Mouse (Mus musculus) thymus, adult 2 months (tissue): ENCODE data around the gene D930048N14Rik.
"Not testable (repeated sequence)": the region's sequence is repeated elsewhere in the genome, so short reads cannot be mapped to it uniquely, and the experiment has no call there.

Experiments used
- CTCF ChIP-seq: fragments of 200-500 bp; IDR thresholded peaks from 2 replicates; pipeline ENCODE4 v1.5.1; 2012; ENCODE audit warnings: mild to moderate bottlenecking, control low read depth, low read length, moderate library complexity, borderline replicate concordance; ENCODE audit not compliant: control insufficient read depth, poor library complexity, insufficient read depth; ENCODE audit errors: extremely low read depth
- POLR2A ChIP-seq: fragments of 200-500 bp; IDR thresholded peaks from 2 replicates; pipeline ENCODE4 v1.6.1; 2012; ENCODE audit warnings: mild to moderate bottlenecking, low read length, control low read depth, moderate library complexity; ENCODE audit not compliant: control insufficient read depth, poor library complexity, insufficient read depth; ENCODE audit errors: extremely low read depth

DNA sequence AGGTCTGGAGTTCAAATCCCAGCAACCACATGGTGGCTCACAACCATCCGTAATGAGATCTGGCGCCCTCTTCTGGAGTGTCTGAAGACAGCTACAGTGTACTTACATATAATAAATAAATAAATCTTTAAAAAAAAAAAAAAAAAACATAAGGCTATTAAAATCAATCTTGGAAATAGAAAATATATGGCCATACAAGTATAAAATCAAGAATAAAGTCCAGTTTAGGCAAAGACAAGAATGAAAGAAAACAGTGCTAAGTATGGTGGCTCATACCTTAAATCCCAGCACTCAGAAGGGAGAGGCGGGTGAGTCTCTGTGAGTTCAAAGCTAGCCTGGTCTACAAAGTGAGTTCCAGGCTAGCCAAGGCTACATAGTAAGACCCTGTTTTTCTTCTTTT is 39.8 kb downstream of the D930048N14Rik start:
- not testable (repeated sequence) for TF ChIP-seq CTCF, POLR2A
